In the genomic region with DNA sequence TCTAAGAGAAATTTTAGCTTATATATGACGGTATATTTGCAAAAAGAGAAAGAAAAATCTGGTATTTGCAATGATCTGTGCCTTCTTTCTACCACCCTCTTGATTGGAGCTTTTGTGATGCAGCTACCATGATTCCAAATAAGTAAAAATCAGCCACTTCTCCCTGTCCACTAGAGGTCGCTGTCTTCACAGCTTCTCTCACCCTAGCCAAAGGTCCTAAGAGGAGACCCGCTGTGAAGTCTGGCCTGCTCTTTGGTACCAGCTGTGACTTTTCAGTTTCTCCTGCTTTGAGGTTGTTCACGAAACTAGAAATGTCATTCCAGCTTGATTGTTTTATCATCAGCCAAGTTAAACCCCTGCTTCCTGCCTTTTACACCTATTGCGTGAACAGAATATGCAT, we compare ENCODE assay signal across 9 mouse cellular contexts. TPM values are rescaled to one million over a fixed set of nuclear protein-coding genes. Genes with fewer than 3 reads are reported as not detected.
DNase-seq lines count a peak whose midpoint lies in the region; ATAC-seq and TF ChIP-seq lines count a peak whose summit lies in the region.
"Had no signal": no experiment of that assay in that cellular context is flagged by ENCODE, and none has a peak within 500 bp of the region (broad histone marks: within the 10 kb centered on the region; RNA-seq: fewer than 3 reads in every experiment).

No protein-coding gene starts in this region.

- H3K36me3 ChIP-seq in liver, embryonic 14.5 days (replicated peaks; ENCODE audit: control insufficient read depth, insufficient read depth, low read depth): no peaks in the 10 kb centered on the region
- no peaks in the 10 kb centered on the region for H3K36me3 ChIP-seq in liver, embryonic 12.5 days
- H3K36me3 ChIP-seq in kidney, embryonic 16.5 days (ENCODE audit: insufficient read depth, low read length): no peaks in the 10 kb centered on the region
- H3K36me3 ChIP-seq: stomach, embryonic 15.5 days had no signal

- TF ChIP-seq EP300 in liver, embryonic 14.5 days (IDR thresholded peaks at IDR 0.05; ENCODE audit: low read depth): no peak

- no peaks in the 10 kb centered on the region for H3K9me3 ChIP-seq in liver, embryonic 14.5 days (ENCODE audit: control insufficient read depth, low read length)
- no peaks in the 10 kb centered on the region for H3K9me3 ChIP-seq in liver, embryonic 12.5 days (replicated peaks)
- H3K9me3 ChIP-seq in kidney, embryonic 16.5 days (ENCODE audit: low read length): no peaks in the 10 kb centered on the region
- H3K9me3 ChIP-seq: stomach, embryonic 15.5 days had no signal

- no peak overlapping the region for H3K9ac ChIP-seq in liver, embryonic 14.5 days (replicated peaks)
- no peak overlapping the region for H3K9ac ChIP-seq in liver, embryonic 12.5 days
- no peak overlapping the region for H3K9ac ChIP-seq in kidney, embryonic 16.5 days (replicated peaks; ENCODE audit: low read length)
- H3K9ac ChIP-seq: stomach, embryonic 15.5 days had no signal

- peak; percentile 59 for TF ChIP-seq CTCF in cerebellum, adult 2 months (IDR thresholded peaks at IDR 0.05; ENCODE audit: borderline replicate concordance, insufficient read depth, low read depth, low read length)
- TF ChIP-seq CTCF in liver, embryonic 14.5 days (IDR thresholded peaks at IDR 0.05; ENCODE audit: low read depth): peak; percentile 68

- H3K4me3 ChIP-seq in cerebellum, adult 2 months (replicated peaks; ENCODE audit: insufficient read depth, low read depth, low read length): no peak overlapping the region
- no peak overlapping the region for H3K4me3 ChIP-seq in liver, embryonic 14.5 days (ENCODE audit: insufficient read depth in 1 of 2, low read depth in 2 of 2, low read length in 2 of 2)
- H3K4me3 ChIP-seq in liver, embryonic 12.5 days: no peak overlapping the region
- H3K4me3 ChIP-seq in kidney, embryonic 16.5 days (ENCODE audit: low read length): no peak overlapping the region
- H3K4me3 ChIP-seq: stomach, embryonic 15.5 days had no signal

- H3K4me2 ChIP-seq in liver, embryonic 14.5 days (ENCODE audit: low read depth): no peak overlapping the region
- no peak overlapping the region for H3K4me2 ChIP-seq in liver, embryonic 12.5 days
- H3K4me2 ChIP-seq in kidney, embryonic 16.5 days (replicated peaks; ENCODE audit: low read depth, low read length): no peak overlapping the region
- H3K4me2 ChIP-seq: stomach, embryonic 15.5 days had no signal

- no peak for TF ChIP-seq POLR2A in cerebellum, adult 2 months (IDR thresholded peaks at IDR 0.05; ENCODE audit: borderline replicate concordance, insufficient read depth, low read length)

- peak; percentile 20 to 41 for DNase-seq in cerebellum, adult 2 months
- DNase-seq in liver, embryonic 14.5 days (ENCODE audit: low read depth in 3 of 3, low spot score in 3 of 3): peak; percentile 6 to 22 (median 22)
- peak; percentile 13 for DNase-seq in c-Kit-negative CD71-positive TER-119-positive erythroid progenitor cells, embryonic 14.5 days (ENCODE audit: low read depth, low spot score)
- peak; percentile 75 for DNase-seq in retina, embryonic 14.5 days (ENCODE audit: low spot score)
- no peak for DNase-seq in urinary bladder, postnatal 25 days (ENCODE audit: low spot score)

- H3K4me1 ChIP-seq in cerebellum, adult 2 months (ENCODE audit: control insufficient read depth, insufficient read depth, low read length): no peaks in the 10 kb centered on the region
- no peaks in the 10 kb centered on the region for H3K4me1 ChIP-seq in liver, embryonic 14.5 days (replicated peaks; ENCODE audit: control insufficient read depth in 2 of 2, insufficient read depth in 2 of 2, low read length in 1 of 2)
- no peaks in the 10 kb centered on the region for H3K4me1 ChIP-seq in liver, embryonic 12.5 days
- H3K4me1 ChIP-seq in kidney, embryonic 16.5 days (ENCODE audit: insufficient read depth, low read length): no peaks in the 10 kb centered on the region
- H3K4me1 ChIP-seq: stomach, embryonic 15.5 days had no signal

- 18% methylated on average over 5 of the region's 5 CpGs for WGBS in cerebellum, adult 2 months
- WGBS in liver, embryonic 14.5 days (ENCODE audit: insufficient replicate concordance): 30% methylated on average over 5 of the region's 5 CpGs
- 34% methylated on average over 5 of the region's 5 CpGs for WGBS in liver, embryonic 12.5 days (ENCODE audit: insufficient replicate concordance)
- 29% methylated on average over 5 of the region's 5 CpGs for WGBS in kidney, embryonic 16.5 days

- H3K27me3 ChIP-seq in cerebellum, adult 2 months (ENCODE audit: control insufficient read depth, insufficient read depth, low read length): no peaks in the 10 kb centered on the region
- H3K27me3 ChIP-seq in liver, embryonic 14.5 days (ENCODE audit: control insufficient read depth, insufficient read depth, low read length): no peaks in the 10 kb centered on the region
- peaks cover 8% of the 10 kb centered on the region; the same call in 1 of the 2 replicates for H3K27me3 ChIP-seq in liver, embryonic 12.5 days (replicated peaks)
- H3K27me3 ChIP-seq in kidney, embryonic 16.5 days (ENCODE audit: insufficient read depth, low read length): peaks cover 5% of the 10 kb centered on the region; the same call in 1 of the 2 replicates
- H3K27me3 ChIP-seq: stomach, embryonic 15.5 days had no signal

- ATAC-seq in cerebellum, adult (ENCODE audit: insufficient number of reproducible peaks, low FRiP score, low TSS enrichment): no peak
- ATAC-seq in liver, embryonic 14.5 days (ENCODE audit: insufficient read depth): no peak
- no peak for ATAC-seq in liver, embryonic 12.5 days
- ATAC-seq in kidney, embryonic 16.5 days (ENCODE audit: low FRiP score, low TSS enrichment): peak; percentile 42; the same call in 1 of the 2 replicates

- H3K27ac ChIP-seq in cerebellum, adult 2 months (ENCODE audit: insufficient read depth, low read length): no peak overlapping the region
- no peak overlapping the region for H3K27ac ChIP-seq in liver, embryonic 14.5 days
- no peak overlapping the region for H3K27ac ChIP-seq in liver, embryonic 12.5 days
- no peak overlapping the region for H3K27ac ChIP-seq in kidney, embryonic 16.5 days (ENCODE audit: low read length)
- H3K27ac ChIP-seq: stomach, embryonic 15.5 days had no signal

RNA-seq across cellular contexts. Expression of gene Map3k15, which starts 14.5 kb away (rescaled TPM):
- 0.41 and 0.57 TPM in 2 replicates for polyA plus RNA-seq in cerebellum, adult 2 months (2012; rRNA removed)
- polyA plus RNA-seq in liver, embryonic 14.5 days (2012; rRNA removed): 0.30 and 0.45 TPM in 2 replicates
- polyA plus RNA-seq in liver, embryonic 14.5 days (2014; fragmentation: Nextera tagmentation; extraction: Ambion mirVana): 0.13 TPM in 2 replicates
- polyA plus RNA-seq in liver, embryonic 12.5 days (2016; fragmentation: Nextera tagmentation; extraction: Ambion mirVana): 0.26 and 0.28 TPM in 2 replicates
- 0.39 and 0.45 TPM in 2 replicates for polyA plus RNA-seq in kidney, embryonic 16.5 days (2015; fragmentation: Nextera tagmentation; extraction: Ambion mirVana)
